Mouse (Mus musculus): ENCODE results near the gene Il1rl2. TPM values are rescaled to one million over a fixed set of nuclear protein-coding genes. Genes with fewer than 3 reads are reported as not detected.

The Il1rl2 gene
- polyA plus RNA-seq, 1 experiment from 2014 or later = 1.3 TPM

- Histone ChIP-seq H3K27ac (no peak overlapping the region), H3K4me2 (no peak overlapping the region), H3K9me3 (no peaks in the 10 kb centered on the region), H3K4me1 (replicated peaks) (peaks cover 12% of the 10 kb centered on the region), H3K4me3 (no peak overlapping the region), H3K9ac (no peak overlapping the region), H3K36me3 (no peaks in the 10 kb centered on the region), H3K27me3 (peaks cover 40% of the 10 kb centered on the region)
- ATAC-seq (ENCODE audit: low FRiP score) = no peak
- 87% methylated on average over 3 of the region's 3 CpGs for WGBS
These were observed 3.2 kb downstream of the Il1rl2 start for GRCm38 (mm10) chr1:40327604-40328003.

GRCm38 (mm10) chr1:40329526-40329925 is 5.1 kb downstream of the Il1rl2 start:
- Histone ChIP-seq H3K36me3 (no peaks in the 10 kb centered on the region), H3K9ac (no peak overlapping the region), H3K4me3 (no peak overlapping the region), H3K9me3 (no peaks in the 10 kb centered on the region), H3K4me1 (replicated peaks) (peaks cover 12% of the 10 kb centered on the region), H3K27me3 (peaks cover 32% of the 10 kb centered on the region), H3K4me2 (no peak overlapping the region), H3K27ac (no peak overlapping the region)
- no peak for ATAC-seq (ENCODE audit: low FRiP score)
- WGBS = 94% methylated on average over 1 of the region's 1 CpGs

GRCm38 (mm10) chr1:40330181-40330580 is 5.8 kb downstream of the Il1rl2 start:
- no peak overlapping the region for H3K9ac ChIP-seq
- ATAC-seq (ENCODE audit: low FRiP score) = no peak

GRCm38 (mm10) chr1:40339346-40339745 is 14.9 kb downstream of the Il1rl2 start:
- no peaks in the 10 kb centered on the region for H3K4me1 ChIP-seq (replicated peaks)
- H3K27ac ChIP-seq = no peak overlapping the region
- no peaks in the 10 kb centered on the region for H3K9me3 ChIP-seq
- no peak overlapping the region for H3K9ac ChIP-seq
- 92% methylated on average over 1 of the region's 1 CpGs for WGBS
- ATAC-seq (ENCODE audit: low FRiP score) = no peak
- H3K4me3 ChIP-seq = no peak overlapping the region
- no peak overlapping the region for H3K4me2 ChIP-seq
- no peaks in the 10 kb centered on the region for H3K36me3 ChIP-seq
- H3K27me3 ChIP-seq = no peaks in the 10 kb centered on the region

More at GRCm38 (mm10) chr1:40330181-40330580, 5.8 kb downstream of the Il1rl2 start:
- H3K27ac ChIP-seq = no peak overlapping the region
- H3K36me3 ChIP-seq = no peaks in the 10 kb centered on the region
- no peaks in the 10 kb centered on the region for H3K9me3 ChIP-seq
- H3K4me2 ChIP-seq = no peak overlapping the region
- WGBS = 86% methylated on average over 8 of the region's 8 CpGs
- H3K4me3 ChIP-seq = no peak overlapping the region
- H3K4me1 ChIP-seq (replicated peaks) = peaks cover 10% of the 10 kb centered on the region
- peaks cover 25% of the 10 kb centered on the region for H3K27me3 ChIP-seq

GRCm38 (mm10) chr1:40340102-40340501 is 15.7 kb downstream of the Il1rl2 start:
- H3K4me1 ChIP-seq (replicated peaks) = no peaks in the 10 kb centered on the region
- no peak for ATAC-seq (ENCODE audit: low FRiP score)
- 87% methylated on average over 4 of the region's 4 CpGs for WGBS

GRCm38 (mm10) chr1:40352158-40352903 is 27.9 kb downstream of the Il1rl2 start:
- Histone ChIP-seq H3K27me3 (no peaks in the 10 kb centered on the region), H3K9me3 (no peaks in the 10 kb centered on the region), H3K4me2 (no peak overlapping the region), H3K9ac (no peak overlapping the region), H3K27ac (no peak overlapping the region), H3K4me1 (replicated peaks) (no peaks in the 10 kb centered on the region), H3K36me3 (no peaks in the 10 kb centered on the region), H3K4me3 (no peak overlapping the region)
- 82% methylated on average over 4 of the region's 4 CpGs for WGBS
- ATAC-seq (ENCODE audit: low FRiP score) = no peak

More at GRCm38 (mm10) chr1:40340102-40340501, 15.7 kb downstream of the Il1rl2 start:
- H3K9ac ChIP-seq = no peak overlapping the region
- H3K27me3 ChIP-seq = no peaks in the 10 kb centered on the region
- H3K4me3 ChIP-seq = no peak overlapping the region
- no peaks in the 10 kb centered on the region for H3K9me3 ChIP-seq
- no peaks in the 10 kb centered on the region for H3K36me3 ChIP-seq
- no peak overlapping the region for H3K4me2 ChIP-seq
- no peak overlapping the region for H3K27ac ChIP-seq

GRCm38 (mm10) chr1:40352904-40353286 is 28.5 kb downstream of the Il1rl2 start:
- no peaks in the 10 kb centered on the region for H3K4me1 ChIP-seq (replicated peaks)
- H3K27ac ChIP-seq = no peak overlapping the region
- 62% methylated on average over 2 of the region's 2 CpGs for WGBS
- H3K4me3 ChIP-seq = no peak overlapping the region
- H3K27me3 ChIP-seq = no peaks in the 10 kb centered on the region
- no peak overlapping the region for H3K4me2 ChIP-seq
- H3K36me3 ChIP-seq = no peaks in the 10 kb centered on the region
- no peaks in the 10 kb centered on the region for H3K9me3 ChIP-seq
- ATAC-seq (ENCODE audit: low FRiP score) = no peak
- no peak overlapping the region for H3K9ac ChIP-seq

GRCm38 (mm10) chr1:40354665-40355064 is 30.3 kb downstream of the Il1rl2 start:
- no peak overlapping the region for H3K4me3 ChIP-seq
- no peak for ATAC-seq (ENCODE audit: low FRiP score)
- WGBS = 85% methylated on average over 3 of the region's 3 CpGs
- H3K9ac ChIP-seq = no peak overlapping the region
- H3K4me1 ChIP-seq (replicated peaks) = no peaks in the 10 kb centered on the region
- no peaks in the 10 kb centered on the region for H3K36me3 ChIP-seq
- no peaks in the 10 kb centered on the region for H3K27me3 ChIP-seq
- H3K4me2 ChIP-seq = no peak overlapping the region
- no peak overlapping the region for H3K27ac ChIP-seq
- no peaks in the 10 kb centered on the region for H3K9me3 ChIP-seq

GRCm38 (mm10) chr1:40355431-40355843 is 31.0 kb downstream of the Il1rl2 start:
- H3K9me3 ChIP-seq = no peaks in the 10 kb centered on the region
- no peaks in the 10 kb centered on the region for H3K27me3 ChIP-seq
- no peak overlapping the region for H3K9ac ChIP-seq
- H3K4me3 ChIP-seq = no peak overlapping the region
- H3K36me3 ChIP-seq = no peaks in the 10 kb centered on the region
- no peak for ATAC-seq (ENCODE audit: low FRiP score)
- WGBS = 92% methylated on average over 4 of the region's 4 CpGs
- H3K27ac ChIP-seq = no peak overlapping the region
- no peaks in the 10 kb centered on the region for H3K4me1 ChIP-seq (replicated peaks)
- H3K4me2 ChIP-seq = no peak overlapping the region

- Histone ChIP-seq H3K9me3 (no peaks in the 10 kb centered on the region), H3K4me3 (no peak overlapping the region), H3K27ac (no peak overlapping the region), H3K9ac (no peak overlapping the region), H3K27me3 (no peaks in the 10 kb centered on the region), H3K4me1 (replicated peaks) (no peaks in the 10 kb centered on the region), H3K4me2 (no peak overlapping the region), H3K36me3 (no peaks in the 10 kb centered on the region)
- no peak for ATAC-seq (ENCODE audit: low FRiP score)
- 91% methylated on average over 10 of the region's 10 CpGs for WGBS
These were observed 31.6 kb downstream of the Il1rl2 start for GRCm38 (mm10) chr1:40355904-40356521.

- WGBS = 41% methylated on average over 2 of the region's 2 CpGs
- Histone ChIP-seq H3K4me2 (no peak overlapping the region), H3K27ac (no peak overlapping the region), H3K36me3 (no peaks in the 10 kb centered on the region), H3K4me1 (replicated peaks) (no peaks in the 10 kb centered on the region), H3K9me3 (no peaks in the 10 kb centered on the region), H3K9ac (no peak overlapping the region), H3K4me3 (no peak overlapping the region), H3K27me3 (no peaks in the 10 kb centered on the region)
- ATAC-seq (ENCODE audit: low FRiP score) = no peak
These were observed 33.5 kb downstream of the Il1rl2 start for GRCm38 (mm10) chr1:40357921-40358320.

GRCm38 (mm10) chr1:40358351-40358750 is 33.9 kb downstream of the Il1rl2 start:
- Histone ChIP-seq H3K4me1 (replicated peaks) (no peaks in the 10 kb centered on the region), H3K4me2 (no peak overlapping the region), H3K9ac (no peak overlapping the region), H3K4me3 (no peak overlapping the region), H3K36me3 (no peaks in the 10 kb centered on the region), H3K9me3 (no peaks in the 10 kb centered on the region), H3K27ac (no peak overlapping the region), H3K27me3 (no peaks in the 10 kb centered on the region)
- 74% methylated on average over 2 of the region's 2 CpGs for WGBS
- no peak for ATAC-seq (ENCODE audit: low FRiP score)

- no peaks in the 10 kb centered on the region for H3K4me1 ChIP-seq (replicated peaks)
- no peak overlapping the region for H3K27ac ChIP-seq
- H3K4me3 ChIP-seq = no peak overlapping the region
- H3K27me3 ChIP-seq = no peaks in the 10 kb centered on the region
- no peak for ATAC-seq (ENCODE audit: low FRiP score)
- H3K9ac ChIP-seq = no peak overlapping the region
- no peaks in the 10 kb centered on the region for H3K9me3 ChIP-seq
- H3K4me2 ChIP-seq = no peak overlapping the region
- H3K36me3 ChIP-seq = no peaks in the 10 kb centered on the region
- WGBS = 88% methylated on average over 4 of the region's 4 CpGs
These were observed 34.4 kb downstream of the Il1rl2 start for GRCm38 (mm10) chr1:40358771-40359181.
